Mouse (Mus musculus) olfactory bulb, adult 2 months (tissue): ENCODE measurements around the gene Ankrd28.

Experiments used
- CTCF ChIP-seq: fragments of 200-500 bp; IDR thresholded peaks from 2 replicates; pipeline ENCODE4 v1.5.1; 2012; ENCODE audit warnings: low read depth, mild to moderate bottlenecking, low read length, moderate library complexity; ENCODE audit not compliant: insufficient read depth
- POLR2A ChIP-seq: fragments of 200-500 bp; IDR thresholded peaks from 2 replicates; pipeline ENCODE4 v1.6.1; 2012; ENCODE audit warnings: mild to moderate bottlenecking, low read depth, low read length, moderate library complexity; ENCODE audit not compliant: insufficient read depth

- no peak for TF ChIP-seq CTCF
- no peak for TF ChIP-seq POLR2A
These were observed 109.2 kb downstream of the Ankrd28 start for GRCm38 (mm10) chr14:31721256-31721655.
